21 mouse cellular contexts compared by ENCODE assay signal in genomic region chr11:22755180-22755579, GRCm38 (mm10).
DNase-seq lines count a peak whose midpoint lies in the region; ATAC-seq lines count a peak whose summit lies in the region.
"Had no signal": no experiment of that assay in that cellular context is flagged by ENCODE, and none has a peak within 500 bp of the region (broad histone marks: within the 10 kb centered on the region; RNA-seq: fewer than 3 reads in every experiment).

No protein-coding gene starts in this region.

- 57% methylated on average over 1 of the region's 1 CpGs for WGBS in kidney, embryonic 16.5 days

- H3K27ac ChIP-seq in kidney, embryonic 16.5 days (ENCODE audit: low read length) = no peak overlapping the region
- H3K27ac ChIP-seq: embryonic facial prominence, embryonic 13.5 days; heart, embryonic 10.5 days; hindbrain, postnatal 0 days; left cerebral cortex, adult 2 months; limb, embryonic 12.5 days; neural tube, embryonic 12.5 days; stomach, postnatal 0 days had no signal

- no peak overlapping the region for H3K9ac ChIP-seq in kidney, embryonic 16.5 days (replicated peaks; ENCODE audit: low read length)
- H3K9ac ChIP-seq: embryonic facial prominence, embryonic 13.5 days; limb, embryonic 12.5 days; neural tube, embryonic 12.5 days had no signal

- H3K36me3 ChIP-seq in kidney, embryonic 16.5 days (ENCODE audit: insufficient read depth, low read length) = no peaks in the 10 kb centered on the region
- H3K36me3 ChIP-seq: embryonic facial prominence, embryonic 13.5 days; heart, embryonic 10.5 days; limb, embryonic 12.5 days; neural tube, embryonic 12.5 days had no signal

- no peaks in the 10 kb centered on the region for H3K9me3 ChIP-seq in kidney, embryonic 16.5 days (ENCODE audit: low read length)
- H3K9me3 ChIP-seq: embryonic facial prominence, embryonic 13.5 days; heart, embryonic 10.5 days; limb, embryonic 12.5 days; neural tube, embryonic 12.5 days had no signal

- 0 out of 2 replicates have a peak, but pooled peaks have one; percentile 39 for ATAC-seq in kidney, embryonic 16.5 days (ENCODE audit: low FRiP score, low TSS enrichment)
- peak; percentile 42; the same call in 1 of the 2 replicates for ATAC-seq in granulocyte monocyte progenitor cell, adult 5-6 weeks (replicated peaks; ENCODE audit: poor library complexity, severe bottlenecking)
- ATAC-seq: hindbrain, postnatal 0 days had no signal

- H3K27me3 ChIP-seq in kidney, embryonic 16.5 days (ENCODE audit: insufficient read depth, low read length) = no peaks in the 10 kb centered on the region
- H3K27me3 ChIP-seq: embryonic facial prominence, embryonic 13.5 days; limb, embryonic 12.5 days; neural tube, embryonic 12.5 days had no signal

- no peak overlapping the region for H3K4me2 ChIP-seq in kidney, embryonic 16.5 days (replicated peaks; ENCODE audit: low read depth, low read length)
- H3K4me2 ChIP-seq: embryonic facial prominence, embryonic 13.5 days; limb, embryonic 12.5 days; neural tube, embryonic 12.5 days had no signal

- no peak for DNase-seq in kidney, adult 9 months
- DNase-seq in thymus, postnatal 14 days = peak; percentile 19
- no peak for DNase-seq in thymus, postnatal 36 days
- DNase-seq in urinary bladder, adult 18-20 months (ENCODE audit: low spot score in 2 of 2) = no peak
- DNase-seq in layer of hippocampus, adult 9-10 months (ENCODE audit: low spot score) = no peak
- DNase-seq in cerebellum, adult 18-20 months = no peak
- DNase-seq: cerebellum, adult 8-10 months; gastrocnemius, postnatal 14 days; heart, postnatal 4 days; right cerebral cortex, adult 18-20 months; spleen, adult 18-20 months had no signal

- H3K4me3 ChIP-seq in kidney, embryonic 16.5 days (ENCODE audit: low read length) = no peak overlapping the region
- H3K4me3 ChIP-seq: embryonic facial prominence, embryonic 13.5 days; heart, embryonic 10.5 days; layer of hippocampus, adult 2 months; left cerebral cortex, adult 2 months; limb, embryonic 12.5 days; neural tube, embryonic 12.5 days had no signal

- no peaks in the 10 kb centered on the region for H3K4me1 ChIP-seq in kidney, embryonic 16.5 days (ENCODE audit: insufficient read depth, low read length)
- H3K4me1 ChIP-seq: embryonic facial prominence, embryonic 13.5 days; limb, embryonic 12.5 days; neural tube, embryonic 12.5 days had no signal
